Mouse (Mus musculus) c-Kit-negative CD71-positive TER-119-positive erythroid progenitor cells, embryonic 14.5 days (primary cell): ENCODE measurements around the gene Nelfcd.
A peak's percentile ranks its signal among the peaks of the same experiment; 100 is the strongest.

ENCODE experiments used
- DNase-seq: peaks from one replicate; pipeline ENCODE4 v3.0.0-alpha.2; 2013; ENCODE audit warnings: low read depth, low spot score

The Nelfcd gene

GRCm38 (mm10) chr2:174415731-174416310 is at the start of gene Nelfcd:
Gene Nelfcd (plus strand): TSS chr2:174415804.
- DNase-seq, result peak; percentile 98

GRCm38 (mm10) chr2:174366571-174366970 is 49.0 kb upstream of the Nelfcd start:
- no peak for DNase-seq

- no peak for DNase-seq
Measured at GRCm38 (mm10) chr2:174381021-174381420, 34.6 kb upstream of the Nelfcd start.

GRCm38 (mm10) chr2:174391936-174392335 is 23.7 kb upstream of the Nelfcd start:
- DNase-seq, result no peak

- DNase-seq, result no peak
Measured at GRCm38 (mm10) chr2:174392554-174392953, 23.1 kb upstream of the Nelfcd start.

GRCm38 (mm10) chr2:174393383-174393782 is 22.2 kb upstream of the Nelfcd start:
- DNase-seq, result no peak

- no peak for DNase-seq
Measured at GRCm38 (mm10) chr2:174396643-174397042, 19.0 kb upstream of the Nelfcd start.

- DNase-seq, result no peak
Measured at GRCm38 (mm10) chr2:174397065-174397464, 18.5 kb upstream of the Nelfcd start.

GRCm38 (mm10) chr2:174397881-174398280 is 17.7 kb upstream of the Nelfcd start:
- DNase-seq, result no peak

- DNase-seq, result no peak
Measured at GRCm38 (mm10) chr2:174400396-174400795, 15.2 kb upstream of the Nelfcd start.

- no peak for DNase-seq
Measured at GRCm38 (mm10) chr2:174410222-174410621, 5.4 kb upstream of the Nelfcd start.

- DNase-seq, result no peak
Measured at GRCm38 (mm10) chr2:174413127-174413526, 2.5 kb upstream of the Nelfcd start.

- no peak for DNase-seq
Measured at GRCm38 (mm10) chr2:174415001-174415730, 438 bp upstream of the Nelfcd start.

GRCm38 (mm10) chr2:174421107-174421506 is 5.5 kb downstream of the Nelfcd start:
- DNase-seq, result no peak

GRCm38 (mm10) chr2:174424301-174425085 is 8.9 kb downstream of the Nelfcd start:
- DNase-seq, result no peak

GRCm38 (mm10) chr2:174426856-174427255 is 11.3 kb downstream of the Nelfcd start:
- DNase-seq, result no peak

GRCm38 (mm10) chr2:174428076-174428835 is 12.7 kb downstream of the Nelfcd start:
- DNase-seq, result no peak

GRCm38 (mm10) chr2:174428996-174429591 is 13.5 kb downstream of the Nelfcd start:
- DNase-seq, result no peak

- no peak for DNase-seq
Measured at GRCm38 (mm10) chr2:174434943-174435342, 19.3 kb downstream of the Nelfcd start.

- no peak for DNase-seq
Measured at GRCm38 (mm10) chr2:174436076-174436701, 20.6 kb downstream of the Nelfcd start.
